In genomic region chr9:49081561-49081960, GRCm38 (mm10) we compare ENCODE assay signal across 8 mouse cellular contexts. TPM values are rescaled to one million over a fixed set of nuclear protein-coding genes. Genes with fewer than 3 reads are reported as not detected.
A peak's percentile ranks its signal among the peaks of the same experiment; 100 is the strongest.
DNase-seq lines count a peak whose midpoint lies in the region; TF ChIP-seq lines count a peak whose summit lies in the region.
"Had no signal": no experiment of that assay in that cellular context is flagged by ENCODE, and none has a peak within 500 bp of the region (broad histone marks: within the 10 kb centered on the region; RNA-seq: fewer than 3 reads in every experiment).

No protein-coding gene starts in this region.

- peaks cover 19% of the 10 kb centered on the region for H3K36me3 ChIP-seq in ES-E14 (ENCODE audit: control insufficient read depth, insufficient read depth, low read length, poor library complexity, severe bottlenecking)

- peaks cover 0 to 2% of the 10 kb centered on the region in 2 experiments; a peak in 1 of 4 replicates for H3K4me1 ChIP-seq in ES-E14 (ENCODE audit: control insufficient read depth in 2 of 2, insufficient read depth in 2 of 2, low read length in 2 of 2, poor library complexity in 1 of 2)
- H3K4me1 ChIP-seq in cortical plate, adult 2 months (ENCODE audit: control insufficient read depth, insufficient read depth, low read length): no peaks in the 10 kb centered on the region
- H3K4me1 ChIP-seq: lung, embryonic 15.5 days had no signal

- H3K27ac ChIP-seq in ES-E14 (ENCODE audit: insufficient read depth, low read depth, low read length, poor library complexity, severe bottlenecking): no peak overlapping the region; the same call in 1 of the 2 replicates
- H3K27ac ChIP-seq in cortical plate, adult 2 months (ENCODE audit: insufficient read depth, low read length): no peak overlapping the region
- H3K27ac ChIP-seq: lung, embryonic 15.5 days had no signal

- peak; percentile 72 for DNase-seq in ES-E14 (ENCODE audit: low read depth, low spot score)
- DNase-seq in adrenal gland, adult 18-20 months (ENCODE audit: low spot score in 2 of 2): peak; percentile 61 to 69
- peak; percentile 23 to 55 for DNase-seq in heart, adult 9 months (ENCODE audit: low spot score in 2 of 2)
- DNase-seq in layer of hippocampus, adult 9-11 months: peak; percentile 47
- DNase-seq in lung, postnatal 4 days: peak; percentile 54 to 69
- DNase-seq in skeletal muscle tissue, adult 2 months (ENCODE audit: low read depth, low spot score): peak; percentile 34

- in situ Hi-C loops in ES-E14 (cut with MboI; ENCODE audit: low sequenced_read_pairs in 2 of 2, unreplicated experiment in 2 of 2): loop anchor here in 1 of 2 experiments (10.0 kb wide), 1 partner anchor 403 kb away; the partner anchor contains the start of gene Ttc12

- TF ChIP-seq CTCF in cortical plate, adult 2 months (IDR thresholded peaks at IDR 0.05; ENCODE audit: extremely low read depth, insufficient read depth, low read length): peak; percentile 87

- TF ChIP-seq POLR2A in cortical plate, adult 2 months (IDR thresholded peaks at IDR 0.05; ENCODE audit: extremely low read depth, insufficient read depth, low read length): no peak

- no peak overlapping the region for H3K9ac ChIP-seq in ES-E14 (ENCODE audit: insufficient read depth, low read depth, low read length, poor library complexity, severe bottlenecking)
- H3K9ac ChIP-seq: lung, embryonic 15.5 days had no signal

- no peak overlapping the region for H3K4me3 ChIP-seq in ES-E14 (ENCODE audit: insufficient read depth in 1 of 2, low read depth in 1 of 2, low read length in 2 of 2, poor library complexity in 1 of 2, severe bottlenecking in 1 of 2)
- no peak overlapping the region for H3K4me3 ChIP-seq in cortical plate, adult 2 months (ENCODE audit: insufficient read depth, low read length)
- H3K4me3 ChIP-seq: lung, embryonic 15.5 days had no signal

- no peaks in the 10 kb centered on the region for H3K9me3 ChIP-seq in ES-E14 (ENCODE audit: control insufficient read depth, insufficient read depth, low read depth, low read length)
- H3K9me3 ChIP-seq: lung, embryonic 15.5 days had no signal

TF ChIP-seq in ES-E14, 5 proteins besides CTCF, POLR2A, EP300 and RAD21:
- TF ChIP-seq MAFK (IDR thresholded peaks at IDR 0.05; ENCODE audit: insufficient read depth, low read depth, low read length) (no peak), ZC3H11A (IDR thresholded peaks at IDR 0.05; ENCODE audit: borderline replicate concordance, low read depth, low read length) (peak; percentile 89; the same call in 1 of the 2 replicates), HCFC1 (IDR thresholded peaks at IDR 0.05; ENCODE audit: borderline replicate concordance, insufficient read depth, low read length) (no peak), CHD2 (IDR thresholded peaks at IDR 0.05; ENCODE audit: low read depth, low read length) (no peak)

RNA-seq across cellular contexts. Expression of gene Tmprss5, which starts 0.5 kb away (rescaled TPM):
- total RNA-seq in ES-E14 (2012; rRNA removed): 1.1 and 2.1 TPM in 2 replicates
- total RNA-seq in adrenal gland, adult 18-20 months (2021): under 1 TPM; 0.50 to 0.51 TPM
- 2.2 and 2.8 TPM in 2 replicates for polyA plus RNA-seq in cortical plate, adult 2 months (2012; rRNA removed)

RNA-seq across cellular contexts. Expression of gene Zw10, which starts 26.1 kb away (rescaled TPM):
- 37.1 and 42.5 TPM in 2 replicates for total RNA-seq in ES-E14 (2012; rRNA removed)
- 10 to 100 TPM; 16.2 to 17.7 TPM for total RNA-seq in adrenal gland, adult 18-20 months (2021)
- polyA plus RNA-seq in cortical plate, adult 2 months (2012; rRNA removed): 22.1 and 22.6 TPM in 2 replicates
